Mouse (Mus musculus) E14TG2a.4 (cell line): Measurements from ENCODE around the gene Bcas3.

Experiments
- CTCF ChIP-seq: conservative IDR thresholded peaks from 2 replicates; pipeline ENCODE4 v1.5.1; 2014; ENCODE audit warnings: low read length
- POU5F1 ChIP-seq: IDR thresholded peaks from 2 replicates; pipeline ENCODE4 v1.6.1; 2014; ENCODE audit warnings: low read length, borderline replicate concordance

DNA sequence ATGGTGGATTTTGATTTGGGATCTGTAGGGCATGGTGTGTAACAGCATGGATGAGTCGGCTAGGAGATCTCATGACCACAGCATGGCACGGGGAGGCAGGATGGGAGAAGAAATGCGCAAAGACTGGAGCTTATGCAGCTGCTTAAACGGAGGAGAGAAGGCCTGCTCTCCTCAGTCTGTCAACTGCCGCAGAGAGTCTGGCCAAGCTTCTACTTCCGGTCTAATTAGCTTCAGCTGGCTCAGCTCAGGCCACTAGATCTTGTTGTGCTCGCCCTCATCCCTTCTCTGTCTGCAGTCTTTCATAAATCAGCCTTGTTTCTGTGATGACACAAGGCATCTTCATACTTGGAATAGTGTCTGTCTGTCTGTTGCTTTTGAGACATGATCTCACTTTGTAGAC is 393.4 kb downstream of the Bcas3 start:
- TF ChIP-seq CTCF, result no peak
- no peak for TF ChIP-seq POU5F1
